Mouse (Mus musculus) G1E (cell line): ENCODE data around the gene Snx29.

Source experiments
- CTCF ChIP-seq: IDR thresholded peaks from 2 replicates; pipeline ENCODE4 v1.5.1; 2012; ENCODE audit warnings: low read depth, low read length, inconsistent platforms, mixed read lengths
- GATA1 ChIP-seq: IDR thresholded peaks from 2 replicates; pipeline ENCODE4 v1.6.1; 2012; ENCODE audit warnings: borderline replicate concordance, low read length, inconsistent platforms, mixed read lengths

- TF ChIP-seq GATA1 (no peak), CTCF (no peak)
Observed at GRCm38 (mm10) chr16:11351903-11352302, 29.2 kb downstream of the Snx29 start.
